Mouse (Mus musculus): Measurements from ENCODE around the gene Klk1b1. TPM values are rescaled to one million over a fixed set of nuclear protein-coding genes. Genes with fewer than 3 reads are reported as not detected.
A peak's percentile ranks its signal among the peaks of the same experiment; 100 is the strongest.
"Not testable (repeated sequence)": the region's sequence is repeated elsewhere in the genome, so short reads cannot be mapped to it uniquely, and the experiment has no call there.

Klk1b1 gene
- total RNA-seq (2021) = not detected
- long read RNA-seq, experiment 1 = 0 reads
- long read RNA-seq, experiment 2 = 0 reads

- no peak for DNase-seq (ENCODE audit: low spot score in 2 of 2)
These were observed at the start of gene Klk1b1 for GRCm38 (mm10) chr7:43966451-43966850. Klk1b1 (plus strand) TSS chr7:43966751.

DNA sequence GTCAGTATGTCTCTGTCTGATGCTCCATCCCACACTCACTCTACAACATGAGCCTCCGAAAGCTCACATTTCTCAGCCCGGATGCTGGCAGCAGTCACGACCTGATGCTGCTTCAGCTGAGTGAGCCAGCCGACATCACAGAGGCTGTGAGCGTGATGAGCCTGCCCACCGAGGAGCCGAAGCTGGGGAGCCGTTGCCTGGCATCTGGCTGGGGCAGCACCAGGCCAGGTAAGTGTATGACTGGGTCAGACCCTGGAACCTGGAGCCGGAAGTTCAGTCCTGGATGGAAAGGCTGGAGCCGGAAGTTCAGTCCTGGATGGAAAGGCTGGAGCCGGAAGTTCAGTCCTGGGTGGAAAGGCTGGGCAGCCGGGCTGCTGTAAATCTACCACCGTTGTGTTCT lies 48.1 kb upstream of the Klk1b1 start:
- DNase-seq (ENCODE audit: low spot score in 2 of 2) = no peak

GRCm38 (mm10) chr7:43918871-43919270 lies 47.7 kb upstream of the Klk1b1 start:
- no peak for DNase-seq (ENCODE audit: low spot score in 2 of 2)

GRCm38 (mm10) chr7:43919559-43920451 lies 46.7 kb upstream of the Klk1b1 start:
- DNase-seq (ENCODE audit: low spot score in 2 of 2) = peak; percentile 21 to 41

DNA sequence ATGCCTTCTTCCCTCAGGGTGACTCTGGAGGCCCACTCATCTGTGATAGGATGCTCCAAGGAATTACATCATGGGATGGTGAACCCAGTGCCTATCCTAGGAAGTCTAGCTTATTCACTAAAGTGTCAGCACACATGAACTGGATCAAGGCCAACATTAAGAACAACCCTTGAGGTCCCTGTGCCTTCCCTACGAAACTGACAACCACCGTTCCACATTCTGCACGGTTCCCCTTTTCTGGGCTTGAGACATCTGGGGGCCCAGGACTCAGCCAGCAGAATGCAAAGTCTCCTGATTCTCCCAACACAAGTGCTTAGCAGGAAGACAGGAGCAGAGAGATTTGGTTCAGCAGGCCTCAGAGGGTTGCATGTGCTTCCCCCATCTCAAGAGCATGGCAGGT lies 46.0 kb upstream of the Klk1b1 start:
- DNase-seq (ENCODE audit: low spot score in 2 of 2) = no peak

DNA sequence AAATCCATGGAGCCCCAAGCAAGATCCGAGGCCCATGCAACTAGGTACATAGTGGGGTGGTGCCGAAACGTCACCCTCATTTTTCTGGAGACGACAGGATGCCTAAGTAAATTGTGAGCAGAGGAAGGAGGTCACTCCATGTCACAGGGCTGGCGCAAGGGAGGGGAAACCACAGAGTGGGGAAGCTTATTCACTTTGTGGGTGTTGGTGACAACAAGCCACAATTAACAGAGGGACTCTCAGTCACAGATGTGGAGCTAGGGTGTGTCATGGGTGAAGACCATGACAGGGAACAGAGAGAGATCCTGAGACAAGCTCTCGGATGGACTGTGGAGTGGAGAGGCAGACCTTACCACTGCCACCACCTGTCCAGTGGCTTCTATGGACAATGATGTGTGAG lies 45.5 kb upstream of the Klk1b1 start:
- DNase-seq (ENCODE audit: low spot score in 2 of 2) = no peak

DNA sequence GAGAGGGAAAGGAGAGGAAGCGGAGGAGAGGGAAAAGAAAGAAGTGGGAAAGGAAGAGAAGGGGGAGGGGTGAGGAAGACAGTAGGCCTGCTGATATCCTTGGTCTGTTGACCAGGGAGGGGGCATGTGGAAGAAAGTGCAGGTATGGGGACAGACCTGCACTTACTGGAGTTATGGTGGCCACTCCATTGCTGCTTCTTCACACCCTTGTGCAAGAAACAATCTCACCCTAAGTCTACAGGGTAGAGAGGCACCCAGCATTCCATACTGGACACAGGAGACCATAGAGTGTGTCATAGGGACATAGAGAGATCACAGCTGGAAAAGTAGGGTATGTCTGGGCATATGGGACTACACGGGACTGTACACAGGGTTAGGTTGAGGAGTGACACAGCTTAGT lies 44.6 kb upstream of the Klk1b1 start:
- no peak for DNase-seq (ENCODE audit: low spot score in 2 of 2)

GRCm38 (mm10) chr7:43925985-43926384 lies 40.6 kb upstream of the Klk1b1 start:
- no peak for DNase-seq (ENCODE audit: low spot score in 2 of 2)

- no peak for DNase-seq (ENCODE audit: low spot score in 2 of 2)
These were observed 38.0 kb upstream of the Klk1b1 start for GRCm38 (mm10) chr7:43928521-43928920.

DNA sequence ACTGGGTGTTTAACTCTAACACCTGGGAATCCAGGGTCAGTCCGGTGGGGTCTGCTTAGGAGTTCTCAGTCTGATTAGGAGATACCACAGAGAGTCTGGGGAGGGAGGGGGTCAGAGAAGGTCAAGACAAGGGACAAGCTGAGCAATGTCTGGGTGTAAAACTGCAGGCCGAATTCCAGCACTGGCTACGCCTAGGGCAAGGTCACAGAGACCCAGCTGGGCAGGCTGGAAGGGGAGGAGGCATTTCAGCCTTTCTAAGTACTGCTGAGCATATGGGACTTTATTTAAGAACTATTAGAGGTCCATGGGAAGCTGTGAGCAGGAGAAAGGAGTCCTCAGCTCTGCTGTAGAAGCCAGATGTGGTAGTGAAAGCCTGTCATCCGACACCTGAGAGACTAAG lies 34.2 kb upstream of the Klk1b1 start:
- DNase-seq (ENCODE audit: low spot score in 2 of 2) = no peak

DNA sequence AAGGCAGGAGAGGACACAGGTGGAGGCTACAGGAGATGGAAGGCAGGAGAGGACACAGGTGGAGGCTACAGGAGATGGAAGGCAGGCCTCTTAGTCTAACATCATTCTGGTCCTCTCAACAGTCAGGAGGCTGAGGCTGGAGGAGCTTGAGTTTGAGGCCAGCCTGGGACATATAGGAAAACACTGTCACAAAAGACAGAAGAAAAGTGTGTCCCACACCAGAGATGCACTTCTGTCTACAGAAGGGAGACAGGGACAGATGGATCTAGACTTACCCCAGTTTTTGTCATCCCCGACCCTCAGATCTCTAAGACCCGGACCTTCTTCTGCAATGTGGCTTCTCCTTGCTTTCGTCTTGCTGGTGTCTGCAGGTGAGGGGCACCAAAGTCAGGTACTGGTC lies 33.1 kb upstream of the Klk1b1 start, which contains the start of gene Klk15:
Gene Klk15, plus strand, starts transcription at position 301 of the 400 bp plus-strand sequence.
- DNase-seq (ENCODE audit: low spot score in 2 of 2) = no peak

DNA sequence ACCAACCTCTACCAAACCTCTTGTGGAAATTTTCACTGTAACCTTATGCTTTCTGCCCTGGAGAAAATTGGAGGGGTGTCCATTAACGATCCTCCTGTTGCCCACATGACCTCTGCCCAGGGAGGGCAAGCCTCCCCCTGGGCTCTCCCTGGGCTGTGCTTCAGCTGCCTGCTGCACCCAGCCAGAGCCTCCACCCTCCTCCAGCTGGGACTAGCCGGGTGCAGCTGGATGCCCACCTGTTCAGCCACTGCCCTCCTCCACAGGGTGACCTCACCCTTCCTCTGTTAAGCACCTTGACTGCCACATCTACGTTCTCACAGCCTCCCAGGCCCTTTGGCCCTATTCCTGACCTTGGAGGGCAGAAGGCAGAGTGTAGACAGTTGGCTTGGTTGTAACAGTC lies 31.8 kb upstream of the Klk1b1 start:
- no peak for DNase-seq (ENCODE audit: low spot score in 2 of 2)

- no peak for DNase-seq (ENCODE audit: low spot score in 2 of 2)
These were observed 30.0 kb upstream of the Klk1b1 start for GRCm38 (mm10) chr7:43936551-43936950.

- DNase-seq (ENCODE audit: low spot score in 2 of 2) = not testable (repeated sequence)
These were observed 24.3 kb upstream of the Klk1b1 start for GRCm38 (mm10) chr7:43942293-43942692.

DNA sequence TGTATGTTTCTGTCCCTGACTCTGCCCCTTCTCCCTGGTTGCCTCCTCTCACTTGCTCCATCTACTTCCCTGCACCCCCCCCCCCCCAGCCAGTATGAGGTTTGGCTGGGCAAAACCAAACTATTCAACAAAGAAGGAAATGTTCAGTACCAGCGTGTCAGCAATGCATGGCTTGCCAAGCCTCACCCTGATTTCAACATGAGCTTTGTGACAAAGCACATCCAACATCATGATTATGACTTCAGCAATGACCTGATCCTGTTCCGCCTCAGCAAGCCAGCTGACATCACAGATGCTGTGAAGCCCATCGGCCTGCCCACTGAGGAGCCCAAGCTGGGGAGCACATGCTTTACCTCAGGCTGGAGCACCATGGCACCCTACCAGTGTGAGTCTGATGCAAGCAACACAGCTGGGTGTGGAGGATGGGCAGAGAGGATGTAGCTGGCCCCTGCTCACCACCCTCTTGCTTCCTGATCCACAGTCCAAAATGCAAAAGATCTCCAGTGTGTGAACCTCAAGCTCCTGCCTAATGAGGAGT lies 21.8 kb upstream of the Klk1b1 start:
- no peak for DNase-seq (ENCODE audit: low spot score in 2 of 2)

DNA sequence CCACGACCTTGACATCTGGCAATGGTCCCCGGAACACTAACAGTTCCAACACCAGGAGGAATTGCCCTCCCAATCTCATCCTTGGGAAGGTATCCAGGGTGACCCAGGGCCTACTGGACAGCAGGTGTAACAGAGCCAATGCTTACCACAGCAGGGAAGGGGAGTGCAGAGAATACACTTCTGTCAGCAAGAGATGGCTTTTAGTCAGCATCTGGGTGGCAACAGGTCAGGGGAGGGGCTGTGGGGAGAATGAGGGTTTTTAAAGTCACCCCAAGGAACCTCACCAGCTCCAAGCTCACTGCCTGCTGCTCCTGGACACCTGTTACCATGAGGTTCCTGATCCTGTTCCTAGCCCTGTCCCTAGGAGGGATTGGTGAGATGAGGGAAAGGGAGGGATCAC lies 16.2 kb upstream of the Klk1b1 start, which contains the start of gene Klk1b8:
Gene Klk1b8, plus strand, starts transcription at position 301 of the 400 bp plus-strand sequence.
- DNase-seq (ENCODE audit: low spot score in 2 of 2) = no peak

DNA sequence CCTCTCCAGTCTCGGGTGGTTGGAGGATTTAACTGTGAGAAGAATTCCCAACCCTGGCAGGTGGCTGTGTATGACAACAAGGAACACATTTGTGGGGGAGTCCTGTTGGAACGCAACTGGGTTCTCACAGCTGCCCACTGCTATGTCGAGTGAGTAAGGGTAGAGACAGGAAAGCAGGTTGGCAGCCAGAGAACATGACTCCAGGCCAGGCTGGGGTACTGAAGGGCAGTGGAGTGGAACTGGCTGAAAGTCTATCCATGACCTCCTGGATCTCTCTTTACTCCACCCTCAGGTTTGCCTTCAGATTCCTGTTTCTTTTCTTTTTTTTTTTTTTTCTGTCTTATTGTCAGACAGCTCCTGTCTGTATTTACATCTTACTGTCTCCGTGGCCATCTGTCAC lies 13.8 kb upstream of the Klk1b1 start:
- no peak for DNase-seq (ENCODE audit: low spot score in 2 of 2)

DNA sequence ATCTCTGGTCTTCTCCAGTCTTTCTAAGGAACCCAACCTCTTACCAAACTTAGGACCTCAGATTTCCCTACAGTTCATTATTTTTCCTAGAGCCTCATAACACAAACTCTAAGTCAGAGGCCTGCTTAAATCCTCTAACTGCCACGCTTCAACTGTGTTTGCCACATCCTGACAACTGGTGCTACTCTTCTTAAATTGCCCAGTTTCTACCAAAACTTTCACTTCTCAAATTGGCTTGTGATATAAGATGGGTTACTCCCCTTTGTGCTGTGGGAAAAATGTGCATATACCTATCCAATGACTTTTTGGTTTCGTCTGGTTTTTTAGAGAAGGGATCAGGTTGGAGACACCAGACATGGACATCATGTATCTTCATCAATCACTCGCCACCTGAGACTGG lies 507 bp downstream of the Klk1b1 start:
- DNase-seq (ENCODE audit: low spot score in 2 of 2) = no peak

- DNase-seq (ENCODE audit: low spot score in 2 of 2) = no peak
These were observed 1.1 kb downstream of the Klk1b1 start for GRCm38 (mm10) chr7:43967612-43968011.

DNA sequence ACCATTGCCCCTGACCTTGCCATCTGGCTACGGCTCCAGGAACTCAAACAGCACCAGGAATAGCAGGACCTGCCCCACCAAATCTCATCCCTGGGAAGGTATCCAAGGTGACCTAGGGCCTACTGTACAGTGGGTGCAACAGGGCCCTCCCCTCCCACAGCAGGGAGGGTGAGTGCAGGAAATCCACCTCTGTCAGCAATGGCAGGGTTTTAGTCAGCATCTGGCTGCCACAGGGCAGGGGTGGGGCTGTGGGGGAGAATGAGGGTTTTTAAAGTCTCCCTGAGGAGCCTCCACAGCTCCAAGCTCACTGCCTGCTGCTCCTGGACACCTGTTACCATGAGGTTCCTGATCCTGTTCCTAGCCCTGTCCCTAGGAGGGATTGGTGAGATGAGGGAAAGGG lies 9.2 kb downstream of the Klk1b1 start, which contains the start of gene Klk1b9:
Gene Klk1b9, plus strand, starts transcription at position 301 of the 400 bp plus-strand sequence.
- DNase-seq (ENCODE audit: low spot score in 2 of 2) = not testable (repeated sequence)

GRCm38 (mm10) chr7:43985657-43986056 lies 19.1 kb downstream of the Klk1b1 start:
- no peak for DNase-seq (ENCODE audit: low spot score in 2 of 2)

- not testable (repeated sequence) for DNase-seq (ENCODE audit: low spot score in 2 of 2)
These were observed 28.3 kb downstream of the Klk1b1 start for GRCm38 (mm10) chr7:43994821-43995220.

Measured in adrenal gland, postnatal 4 days (tissue).